Mouse (Mus musculus): ENCODE data around the gene Ccdc50. TPM values are rescaled to one million over a fixed set of nuclear protein-coding genes. Genes with fewer than 3 reads are reported as not detected.

The Ccdc50 gene
- total RNA-seq, 2 experiments from 2014 or later: 104 to 105 TPM

DNA sequence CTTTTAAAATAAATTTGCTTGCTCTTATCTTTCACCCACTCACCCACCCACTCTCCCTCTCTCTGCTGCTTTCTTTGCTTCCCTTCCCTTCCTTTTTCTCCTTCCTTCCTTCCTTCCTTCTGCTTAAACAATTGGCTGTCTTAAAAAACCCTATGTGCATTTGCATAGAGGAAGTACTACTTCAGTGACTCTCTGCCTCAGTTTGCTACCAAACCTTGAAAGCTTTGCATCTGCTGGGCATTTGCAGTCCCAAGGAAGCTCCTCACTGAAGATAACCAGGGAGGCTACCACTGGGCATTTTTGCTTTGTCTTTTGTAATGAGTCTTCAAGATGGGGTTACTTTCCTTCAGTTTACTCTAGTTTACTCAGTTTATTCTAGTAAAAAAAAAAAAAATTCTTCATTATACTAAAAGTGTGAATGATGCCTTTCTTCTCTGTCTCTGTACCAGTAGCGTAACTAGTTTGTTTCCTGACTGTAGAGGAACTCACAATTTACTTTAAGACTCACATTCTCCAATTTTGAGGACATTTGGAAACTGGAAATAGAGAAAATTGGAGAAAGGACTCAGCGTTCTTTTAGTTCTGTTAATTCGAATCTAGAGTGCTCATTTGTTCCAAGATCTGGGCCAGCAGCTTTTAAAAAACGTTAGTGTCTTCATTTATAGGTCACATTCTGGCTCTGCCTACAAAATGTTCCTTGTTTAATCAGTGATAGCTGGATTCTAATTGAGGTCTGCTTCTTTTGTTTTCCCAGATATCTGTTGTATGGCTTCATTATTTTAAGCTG, 6.8 kb downstream of the Ccdc50 start:
- no peak for DNase-seq
- intact Hi-C loops (cut with DNase I): no loop called here

GRCm38 (mm10) chr16:27396951-27397350, 8.3 kb downstream of the Ccdc50 start:
- intact Hi-C loops (cut with DNase I): no loop called here

GRCm38 (mm10) chr16:27399026-27399718, 10.5 kb downstream of the Ccdc50 start:
- no peak for DNase-seq
- intact Hi-C loops (cut with DNase I): no loop called here

More at GRCm38 (mm10) chr16:27396951-27397350, 8.3 kb downstream of the Ccdc50 start:
- no peak for DNase-seq

GRCm38 (mm10) chr16:27399719-27400253, 11.1 kb downstream of the Ccdc50 start:
- no peak for DNase-seq
- intact Hi-C loops (cut with DNase I): no loop called here

- no peak for DNase-seq
These were observed 12.9 kb downstream of the Ccdc50 start for GRCm38 (mm10) chr16:27401579-27401978.

DNA sequence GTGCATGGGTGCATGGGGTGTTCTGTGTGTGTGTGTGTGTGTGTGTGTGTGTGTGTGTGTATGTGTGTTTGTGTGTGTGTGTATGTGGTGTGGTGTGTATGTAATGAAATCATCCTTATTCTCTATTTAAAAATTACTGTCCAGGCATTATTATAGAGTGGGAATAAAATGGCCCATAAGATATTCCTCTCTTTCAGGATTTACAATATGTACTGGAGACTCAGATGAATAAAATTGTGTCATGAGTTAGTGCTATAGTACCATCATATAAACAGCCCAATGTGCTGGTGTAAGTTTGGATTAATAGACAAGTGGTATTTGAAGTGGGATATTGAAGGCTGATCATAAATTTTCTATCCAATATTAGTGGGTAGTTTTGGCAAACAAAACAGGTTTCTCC, 15.4 kb downstream of the Ccdc50 start:
- DNase-seq: no peak
- intact Hi-C loops (cut with DNase I): no loop called here

More at GRCm38 (mm10) chr16:27401579-27401978, 12.9 kb downstream of the Ccdc50 start:
- intact Hi-C loops (cut with DNase I): no loop called here

- intact Hi-C loops (cut with DNase I): no loop called here
- no peak for DNase-seq
These were observed 28.4 kb downstream of the Ccdc50 start for GRCm38 (mm10) chr16:27416937-27417584.

DNA sequence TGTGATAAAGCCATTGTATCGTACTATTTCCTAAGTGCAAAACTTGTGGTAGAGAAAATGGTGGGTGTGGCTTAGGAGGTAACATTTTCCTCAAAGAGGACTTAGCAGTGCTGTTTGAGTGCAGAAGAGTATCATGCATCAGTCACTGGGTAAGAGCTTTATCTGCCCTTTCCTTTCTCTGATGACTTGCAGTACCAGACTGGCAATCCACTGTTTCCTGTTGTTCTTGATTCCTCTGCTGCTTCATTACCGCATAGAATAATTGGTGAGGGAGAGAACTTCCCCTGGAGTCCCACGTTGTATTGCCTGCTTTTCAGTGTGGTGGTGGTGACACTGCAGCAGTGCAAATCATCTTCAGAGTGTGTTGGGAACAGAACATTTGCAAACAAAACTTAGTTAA, 29.0 kb downstream of the Ccdc50 start:
- intact Hi-C loops (cut with DNase I): no loop called here

GRCm38 (mm10) chr16:27420982-27421381, 32.3 kb downstream of the Ccdc50 start:
- intact Hi-C loops (cut with DNase I): no loop called here
- no peak for DNase-seq

More for the DNA sequence above, 29.0 kb downstream of the Ccdc50 start:
- DNase-seq: no peak

GRCm38 (mm10) chr16:27435034-27435433, 46.4 kb downstream of the Ccdc50 start:
- intact Hi-C loops (cut with DNase I): no loop called here

GRCm38 (mm10) chr16:27443941-27444340, 55.3 kb downstream of the Ccdc50 start:
- DNase-seq: no peak
- intact Hi-C loops (cut with DNase I): no loop called here

More at GRCm38 (mm10) chr16:27435034-27435433, 46.4 kb downstream of the Ccdc50 start:
- DNase-seq: no peak

GRCm38 (mm10) chr16:27449360-27449759, 60.7 kb downstream of the Ccdc50 start:
- intact Hi-C loops (cut with DNase I): no loop called here
- DNase-seq: no peak

DNA sequence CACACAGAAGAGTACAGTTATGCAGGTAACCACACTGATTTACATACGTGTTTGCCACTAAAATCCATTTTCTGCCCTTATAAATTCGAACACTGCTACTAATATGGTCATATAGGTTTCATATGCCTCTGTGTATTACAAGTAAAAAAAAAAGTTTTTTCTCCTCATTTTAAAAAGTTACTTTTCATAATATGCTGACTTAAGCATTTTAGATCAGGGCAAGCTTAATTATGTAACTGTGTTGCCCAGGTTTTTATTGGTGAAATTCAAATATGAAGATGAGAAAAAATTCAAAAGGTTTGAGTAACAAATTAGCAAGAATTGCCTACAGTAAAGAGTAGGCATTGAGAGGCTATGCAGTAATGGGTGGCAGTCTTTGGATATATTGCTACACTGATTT, 62.0 kb downstream of the Ccdc50 start:
- no peak for DNase-seq
- intact Hi-C loops (cut with DNase I): no loop called here

DNA sequence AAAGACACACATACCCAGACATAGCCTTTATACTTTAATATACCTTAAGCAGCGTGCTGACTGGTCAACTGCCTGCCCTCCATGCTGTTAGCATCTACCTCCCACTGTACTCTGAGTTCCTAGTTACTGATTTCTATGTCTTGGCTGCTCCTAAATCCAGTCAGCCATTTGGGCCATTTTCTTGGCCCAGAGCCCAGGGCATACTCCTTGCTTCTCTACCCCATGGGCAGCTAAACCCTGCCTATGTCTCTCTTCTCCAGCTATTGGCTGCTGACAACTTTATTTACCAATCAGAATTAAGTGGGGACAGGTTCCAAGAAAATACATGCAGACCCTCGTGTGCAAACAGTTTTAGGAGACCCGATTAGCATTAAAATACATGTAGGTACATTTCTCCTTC, 64.7 kb downstream of the Ccdc50 start:
- intact Hi-C loops (cut with DNase I): no loop called here
- DNase-seq: peak; percentile 56

GRCm38 (mm10) chr16:27453823-27454222, 65.2 kb downstream of the Ccdc50 start:
- intact Hi-C loops (cut with DNase I): no loop called here

DNA sequence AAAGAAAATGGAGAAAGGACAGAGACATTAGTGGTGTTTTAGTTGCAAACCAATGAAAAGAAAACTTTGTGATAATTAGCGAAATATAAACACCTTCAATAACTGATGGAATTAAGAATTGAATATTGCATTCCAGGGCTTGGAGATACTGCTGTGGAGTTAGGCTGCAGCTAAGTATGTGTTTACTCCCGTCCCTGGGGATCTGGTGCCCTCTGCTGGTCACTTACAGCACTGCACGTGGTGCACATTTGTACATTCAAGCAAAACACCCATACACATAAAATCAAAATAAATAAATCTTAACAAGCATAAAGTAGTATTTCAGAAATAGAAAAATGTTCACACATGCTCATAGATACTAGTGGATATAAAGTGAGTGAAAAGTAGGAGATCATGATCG, 68.6 kb downstream of the Ccdc50 start:
- intact Hi-C loops (cut with DNase I): loop anchor here (5.0 kb wide), 1 partner anchor 310 kb away; no protein-coding TSS in a partner anchor
- peak; percentile 76 for DNase-seq

More at GRCm38 (mm10) chr16:27453823-27454222, 65.2 kb downstream of the Ccdc50 start:
- no peak for DNase-seq

GRCm38 (mm10) chr16:27468731-27469130, 80.1 kb downstream of the Ccdc50 start:
- DNase-seq: peak; percentile 37
- intact Hi-C loops (cut with DNase I): loop anchor here (2.0 kb wide), 1 partner anchor 1022 kb away; no protein-coding TSS in a partner anchor

GRCm38 (mm10) chr16:27471389-27471788, 82.7 kb downstream of the Ccdc50 start:
- DNase-seq: no peak
- intact Hi-C loops (cut with DNase I): no loop called here

- intact Hi-C loops (cut with DNase I): no loop called here
These were observed 95.2 kb downstream of the Ccdc50 start for GRCm38 (mm10) chr16:27483834-27484233.

More at GRCm38 (mm10) chr16:27483834-27484233, 95.2 kb downstream of the Ccdc50 start:
- peak; percentile 63 for DNase-seq
